Comparison of ENCODE assay signal across 16 mouse cellular contexts in the genomic region with DNA sequence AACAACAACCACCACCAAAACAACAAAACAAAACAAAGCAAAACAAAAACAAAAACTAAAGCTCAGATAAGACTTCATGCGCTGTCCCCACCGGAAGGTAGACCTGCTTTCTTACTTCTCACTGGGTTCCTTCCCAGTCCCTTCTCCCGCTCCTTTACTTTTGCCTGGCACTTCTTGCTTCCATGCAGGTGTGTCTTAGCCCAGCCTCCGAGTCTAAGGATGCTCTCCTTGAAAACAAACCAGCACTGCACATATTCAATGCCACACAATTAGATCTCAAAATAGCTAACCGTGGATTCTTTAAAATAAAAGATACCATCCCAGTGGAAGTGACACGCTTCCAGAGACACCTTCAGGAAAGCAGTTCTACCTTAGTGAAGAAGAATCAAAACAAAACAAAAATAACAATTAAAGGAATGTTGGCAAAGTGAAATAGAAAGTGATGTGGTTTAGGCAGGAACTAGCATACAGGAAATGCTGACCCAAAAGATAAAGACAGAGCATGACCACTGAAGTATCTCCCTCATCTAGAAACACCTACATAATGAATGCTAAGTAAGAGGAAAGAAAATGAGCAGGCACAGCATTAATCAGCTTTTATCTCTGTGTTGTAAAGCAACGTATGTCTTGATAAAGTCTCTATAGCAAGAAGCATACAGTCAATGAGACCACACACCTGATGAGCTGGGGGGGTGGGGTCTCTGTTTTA.
"Had no signal": no experiment of that assay in that cellular context is flagged by ENCODE, and none has a peak within 500 bp of the region (broad histone marks: within the 10 kb centered on the region; RNA-seq: fewer than 3 reads in every experiment).

No protein-coding gene starts in this region.

- H3K27me3 ChIP-seq: kidney, embryonic 15.5 days; liver, embryonic 13.5 days; megakaryocyte, embryonic 14.5 days; midbrain, embryonic 15.5 days; neural tube, embryonic 12.5 days; neural tube, embryonic 15.5 days had no signal

- H3K4me1 ChIP-seq: kidney, embryonic 15.5 days; liver, embryonic 13.5 days; midbrain, embryonic 15.5 days; neural tube, embryonic 15.5 days had no signal

- ATAC-seq: midbrain, embryonic 15.5 days had no signal

- H3K27ac ChIP-seq: kidney, embryonic 15.5 days; left cerebral cortex, adult 2 months; liver, embryonic 13.5 days; midbrain, embryonic 10.5 days; midbrain, embryonic 15.5 days; neural tube, embryonic 12.5 days; neural tube, embryonic 15.5 days had no signal

- H3K4me3 ChIP-seq: kidney, embryonic 15.5 days; left cerebral cortex, adult 2 months; liver, embryonic 13.5 days; megakaryocyte, embryonic 14.5 days; midbrain, embryonic 10.5 days; midbrain, embryonic 15.5 days; neural tube, embryonic 12.5 days; neural tube, embryonic 15.5 days had no signal

- DNase-seq: kidney, postnatal 10 days; kidney, postnatal 36 days; layer of hippocampus, postnatal 36 days; liver, embryonic 13.5 days; lung, adult 2 months; lung, postnatal 14 days; lung, postnatal 4 days; thymus, adult 18-20 months; thymus, postnatal 36 days had no signal
